Mouse (Mus musculus) Muller cell, postnatal 12 days (primary cell): ENCODE results near the gene BC034090.
A peak's percentile ranks its signal among the peaks of the same experiment; 100 is the strongest.

Source experiments
- DNase-seq: peaks from one replicate; pipeline ENCODE4 v3.0.0-alpha.2; 2015; ENCODE audit errors: inconsistent ontology term

The BC034090 gene

GRCm38 (mm10) chr1:155216844-155217243 is 27.4 kb downstream of the BC034090 start:
- DNase-seq: no peak

- no peak for DNase-seq
Measured at GRCm38 (mm10) chr1:155216313-155216712, 27.9 kb downstream of the BC034090 start.

- peak; percentile 93 for DNase-seq
Measured at GRCm38 (mm10) chr1:155215066-155215764, 29.0 kb downstream of the BC034090 start.

- no peak for DNase-seq
Measured at GRCm38 (mm10) chr1:155213912-155214311, 30.3 kb downstream of the BC034090 start.

DNA sequence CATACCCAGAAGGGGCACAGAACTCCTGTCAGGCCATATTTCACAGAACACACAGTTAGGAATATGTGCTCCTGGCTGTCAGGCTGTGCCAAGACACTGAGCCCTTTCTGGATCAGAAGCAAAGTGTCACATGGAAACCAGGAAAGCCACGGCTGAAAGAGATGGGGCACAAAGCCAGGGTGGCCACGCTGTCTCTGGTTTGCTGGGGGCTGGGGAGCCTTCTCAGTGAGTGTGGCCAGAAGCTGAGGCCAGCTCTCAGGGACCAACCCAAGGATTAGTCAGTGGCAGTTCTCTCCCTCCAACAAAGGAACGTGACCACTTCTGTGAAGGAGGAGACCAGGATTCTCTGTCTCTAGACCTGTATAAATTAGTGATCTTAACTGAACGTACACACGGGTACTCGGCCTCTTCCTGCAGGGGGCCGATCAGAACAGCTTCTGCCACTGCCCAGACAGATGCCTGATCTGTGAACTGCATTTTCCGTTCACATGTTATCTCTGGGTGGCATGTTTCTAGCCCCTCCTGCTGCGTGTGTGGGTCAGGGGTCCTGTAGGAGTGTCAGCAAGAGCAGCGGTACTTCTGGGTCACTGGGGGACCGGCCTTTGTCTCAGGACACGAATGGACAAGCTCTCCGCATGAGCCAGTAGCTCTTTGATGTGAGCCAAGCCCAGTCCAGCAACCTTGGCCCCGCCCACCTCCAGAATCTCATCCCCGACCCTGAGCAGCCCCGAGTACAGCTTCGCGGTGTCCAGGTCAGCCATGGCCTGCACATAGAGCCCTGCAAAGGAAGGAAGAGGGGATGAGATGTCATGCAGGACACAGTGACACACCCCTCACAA is 31.1 kb downstream of the BC034090 start:
- peak; percentile 76 for DNase-seq

DNA sequence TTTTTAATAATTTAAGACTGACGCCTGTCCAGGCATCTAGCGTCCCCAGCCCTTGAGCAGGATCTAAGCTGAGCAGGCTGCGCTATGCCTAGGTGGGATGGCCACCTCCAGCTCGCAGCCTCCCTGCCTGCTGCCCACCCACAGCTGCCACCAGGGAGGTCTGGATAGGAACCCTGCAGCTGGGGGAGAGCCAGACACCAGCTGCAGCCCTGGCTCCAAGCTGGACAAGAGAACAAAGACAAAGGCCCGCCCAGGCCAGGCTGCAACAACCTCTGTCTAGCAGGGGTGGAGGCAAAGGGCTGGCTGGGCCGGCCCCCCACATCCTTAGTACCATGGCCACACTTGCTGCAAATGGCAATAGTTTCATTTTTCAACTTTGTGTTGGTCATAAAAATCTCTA is 31.8 kb downstream of the BC034090 start:
- no peak for DNase-seq

GRCm38 (mm10) chr1:155212081-155212480 is 32.2 kb downstream of the BC034090 start:
- DNase-seq: no peak

- DNase-seq: no peak
Measured at GRCm38 (mm10) chr1:155211017-155211416, 33.2 kb downstream of the BC034090 start.

- peak; percentile 52 for DNase-seq
Measured at GRCm38 (mm10) chr1:155210011-155210763, 34.1 kb downstream of the BC034090 start.

DNA sequence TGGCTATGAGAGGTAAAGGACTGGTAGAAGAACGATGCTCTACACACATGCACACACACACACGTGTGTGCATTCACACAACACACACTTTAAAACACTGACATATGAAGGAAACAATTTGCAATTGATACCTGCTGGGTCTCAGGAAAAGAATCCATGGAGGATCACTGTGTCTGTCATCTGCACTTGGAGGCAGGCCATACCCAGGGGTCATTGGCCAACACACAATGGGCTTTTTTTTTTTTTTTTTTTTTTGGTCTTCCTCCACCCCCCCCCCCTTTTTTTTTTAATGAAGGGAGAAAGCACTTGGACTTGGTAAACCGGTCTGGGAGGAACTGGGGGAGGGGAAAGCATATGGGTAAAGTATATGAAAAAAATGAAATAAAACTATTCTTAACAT is 36.4 kb downstream of the BC034090 start:
- no peak for DNase-seq

GRCm38 (mm10) chr1:155205822-155206660 is 38.2 kb downstream of the BC034090 start:
- no peak for DNase-seq

DNA sequence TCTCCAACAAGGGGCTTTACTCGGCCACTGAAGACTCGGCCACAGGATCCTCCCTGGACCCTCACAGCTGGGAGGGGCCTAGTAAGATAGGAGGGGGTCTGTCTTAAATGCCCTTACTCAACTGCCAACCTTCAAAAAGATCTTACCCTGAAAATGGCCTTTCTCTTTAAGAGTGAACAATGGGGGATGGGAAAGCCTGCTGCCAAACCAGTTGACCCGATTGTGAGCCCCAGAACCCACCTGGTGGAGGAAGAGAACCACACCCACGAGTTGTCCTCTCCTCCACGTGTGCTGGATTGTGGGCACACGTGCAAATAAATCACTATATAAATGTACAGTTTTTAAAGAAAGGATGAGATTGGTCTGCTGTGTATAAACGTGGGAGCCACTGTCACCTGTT is 38.9 kb downstream of the BC034090 start:
- DNase-seq: no peak

DNA sequence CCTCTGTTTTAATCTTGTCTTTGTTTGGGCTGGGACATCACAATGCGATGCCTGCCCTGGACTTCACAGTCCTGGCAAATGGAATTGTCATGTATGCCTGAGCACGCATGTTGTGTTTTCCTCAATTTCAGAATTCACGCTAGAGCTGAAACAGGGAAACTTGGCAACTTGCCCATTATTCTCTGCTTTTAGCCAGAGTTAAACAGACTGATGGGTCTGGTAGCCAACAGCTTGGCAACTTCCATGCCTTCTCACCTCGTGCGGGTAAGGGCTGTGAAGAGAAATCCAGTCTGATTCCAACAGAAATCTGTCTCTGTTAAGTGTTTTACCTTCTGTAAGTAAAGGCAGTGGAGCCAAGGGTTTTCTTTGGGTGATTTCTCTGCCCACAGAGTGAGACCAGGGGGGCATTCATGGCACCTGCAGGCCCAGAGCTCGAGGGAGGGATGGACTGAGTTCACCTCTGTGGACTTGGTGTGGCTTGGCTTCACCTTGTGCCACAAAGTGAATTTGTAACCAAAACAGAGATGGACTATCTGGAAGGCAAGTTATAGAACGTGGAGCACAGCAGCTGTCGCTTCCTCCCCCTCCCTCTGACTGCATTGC is 39.6 kb downstream of the BC034090 start:
- DNase-seq: no peak

DNA sequence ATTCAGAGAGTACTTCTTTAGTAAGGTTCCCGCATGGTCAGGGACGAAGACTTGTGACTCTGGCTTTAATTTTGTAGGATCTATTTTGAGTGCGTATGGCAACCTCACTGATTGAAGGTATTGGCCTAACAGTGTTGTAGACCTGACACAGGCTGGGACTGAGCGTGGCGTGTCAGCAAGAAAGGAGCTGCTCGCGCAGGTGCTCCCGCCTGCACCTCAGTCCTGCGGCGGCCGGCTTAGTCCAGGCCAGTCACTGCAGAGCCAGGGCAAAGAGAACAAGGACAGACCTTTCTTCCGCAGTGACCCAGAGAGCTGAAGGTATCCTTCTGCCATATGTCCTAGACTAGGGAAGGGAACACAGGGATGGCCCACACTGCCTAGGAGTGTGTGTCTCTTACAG is 40.3 kb downstream of the BC034090 start:
- no peak for DNase-seq

GRCm38 (mm10) chr1:155203101-155203500 is 41.1 kb downstream of the BC034090 start:
- DNase-seq: no peak

DNA sequence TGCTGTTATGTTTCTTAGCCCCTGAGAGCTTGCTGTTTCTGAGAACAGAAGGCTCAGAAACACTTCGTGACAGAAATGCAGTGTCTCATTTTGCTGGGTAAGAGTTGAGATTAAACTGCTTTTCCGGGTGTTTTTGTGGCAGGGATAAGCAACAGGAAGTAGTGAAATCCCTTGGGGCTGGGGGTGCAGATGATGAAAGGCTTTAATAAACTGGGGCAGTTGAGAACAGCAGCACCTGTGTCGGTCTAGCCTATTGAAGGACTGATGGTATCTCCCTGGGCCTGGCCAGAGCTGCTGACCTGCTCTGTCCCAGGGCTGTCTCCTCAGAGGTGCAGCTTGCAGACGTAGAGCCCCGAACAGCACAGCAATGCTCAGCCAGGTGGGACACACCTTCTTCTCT is 41.8 kb downstream of the BC034090 start:
- DNase-seq: no peak

GRCm38 (mm10) chr1:155201914-155202313 is 42.3 kb downstream of the BC034090 start:
- DNase-seq: no peak

- no peak for DNase-seq
Measured at GRCm38 (mm10) chr1:155201373-155201879, 42.8 kb downstream of the BC034090 start.

DNA sequence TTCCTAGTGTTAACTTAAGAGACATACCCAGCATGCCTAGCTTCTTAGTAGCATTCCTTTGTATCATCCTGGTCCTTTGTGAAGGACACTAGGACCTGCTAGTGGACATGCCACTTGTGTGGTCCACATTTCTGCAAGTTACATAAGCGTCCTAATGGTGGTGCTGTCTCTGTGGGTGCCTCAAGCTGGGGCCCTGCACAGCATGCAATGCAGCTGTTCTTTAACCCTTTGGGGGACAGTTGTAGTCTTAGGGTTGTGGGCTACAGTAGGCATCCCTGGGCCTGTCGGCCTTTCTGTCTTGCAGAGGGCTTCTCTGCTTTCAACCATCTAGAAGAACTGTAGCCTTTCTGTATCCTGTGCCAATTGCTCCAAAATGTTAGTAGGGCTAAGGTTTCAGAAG is 43.3 kb downstream of the BC034090 start:
- DNase-seq: no peak

DNA sequence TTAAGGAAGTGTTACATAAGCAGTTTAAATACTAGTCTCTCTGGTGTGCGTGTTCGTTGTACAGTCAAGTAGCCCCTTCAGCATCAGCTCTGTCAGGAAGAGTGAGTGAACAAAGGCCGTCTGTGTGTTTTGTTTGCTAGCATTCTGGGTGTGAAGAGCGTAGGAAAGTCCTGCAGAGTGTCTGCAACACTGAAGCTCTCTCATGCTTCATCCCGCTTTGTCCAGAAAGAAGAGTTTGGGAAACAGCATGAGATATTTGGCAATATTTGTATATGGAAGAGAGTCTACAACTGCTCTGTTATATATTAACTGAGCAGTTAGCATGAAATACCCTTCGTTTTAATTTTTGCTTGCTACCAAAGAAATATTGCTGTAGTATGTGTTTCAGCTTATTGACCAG is 44.7 kb downstream of the BC034090 start:
- no peak for DNase-seq

GRCm38 (mm10) chr1:155196691-155197090 is 47.6 kb downstream of the BC034090 start:
- no peak for DNase-seq
